Mouse (Mus musculus) C2C12 (cell line): Measurements from ENCODE around the gene Gucd1. TPM values are rescaled to one million over a fixed set of nuclear protein-coding genes. Genes with fewer than 3 reads are reported as not detected.

Experiments
- H3K27me3 ChIP-seq: one replicate; pipeline ENCODE4 v1.6.1; 2011; ENCODE audit not compliant: control insufficient read depth, insufficient read depth, insufficient read length
- H3K36me3 ChIP-seq: one replicate; pipeline ENCODE4 v1.6.1; 2011; ENCODE audit not compliant: control insufficient read depth, insufficient read depth
- H3K4me3 ChIP-seq: one replicate; pipeline ENCODE4 v1.5.1; 2011; ENCODE audit warnings: mild to moderate bottlenecking, control low read depth; ENCODE audit not compliant: poor library complexity, insufficient read depth, severe bottlenecking
- H3K79me2 ChIP-seq: one replicate; pipeline ENCODE4 v1.6.1; 2011; ENCODE audit not compliant: control insufficient read depth, insufficient read depth
- H3K79me3 ChIP-seq: one replicate; pipeline ENCODE4 v1.6.1; 2011; ENCODE audit warnings: low read depth, control low read depth
- H3ac ChIP-seq: one replicate; pipeline ENCODE3; 2011; ENCODE audit warnings: low read depth; ENCODE audit not compliant: control insufficient read depth, insufficient read length
- CEBPB ChIP-seq: IDR thresholded peaks from one replicate; pipeline ENCODE4 v1.6.1; 2011; ENCODE audit warnings: low read depth, mild to moderate bottlenecking, control low read depth, moderate library complexity
- CTCF ChIP-seq: IDR thresholded peaks from one replicate; pipeline ENCODE4 v1.5.1; 2011; ENCODE audit not compliant: control insufficient read depth, insufficient read depth, insufficient read length
- FOSL1 ChIP-seq: IDR thresholded peaks from one replicate; pipeline ENCODE4 v1.8.0; 2011; ENCODE audit warnings: mild to moderate bottlenecking, low read length; ENCODE audit not compliant: poor library complexity, insufficient read depth, severe bottlenecking
- MAX ChIP-seq: IDR thresholded peaks from one replicate; pipeline ENCODE4 v1.6.1; 2011; ENCODE audit warnings: mild to moderate bottlenecking, control low read depth
- MYOD1 ChIP-seq: IDR thresholded peaks from one replicate; pipeline ENCODE4 v1.6.1; 2011; ENCODE audit warnings: low read depth; ENCODE audit not compliant: control insufficient read depth, insufficient read length
- MYOG ChIP-seq: IDR thresholded peaks from one replicate; pipeline ENCODE4 v1.6.1; 2011; ENCODE audit not compliant: control insufficient read depth, insufficient read length; ENCODE audit errors: extremely low read depth
- USF1 ChIP-seq: IDR thresholded peaks from one replicate; pipeline ENCODE4 v1.6.1; 2011; ENCODE audit warnings: low read depth, mild to moderate bottlenecking, control low read depth, moderate library complexity
- polyA plus RNA-seq: library from polyadenylated mRNA; unstranded; fragments of >200 nt; fragmentation: generic; extraction: Trizol; gene quantifications from one replicate; pipeline ENCODE4 v1.2.1, GENCODE M21; 2012; ENCODE audit warnings: missing spikeins

Gene Gucd1
- polyA plus RNA-seq, 1 experiment: 15.7 TPM

GRCm38 (mm10) chr10:75495921-75496320 lies 21.9 kb downstream of the Gucd1 start:
- no peaks in the 10 kb centered on the region for H3K27me3 ChIP-seq
- H3ac ChIP-seq: no peak overlapping the region
- no peak overlapping the region for H3K4me3 ChIP-seq
- H3K79me3 ChIP-seq: no peaks in the 10 kb centered on the region
- H3K79me2 ChIP-seq: no peaks in the 10 kb centered on the region
- TF ChIP-seq FOSL1 (no peak), MYOG (no peak), USF1 (no peak), CEBPB (no peak), MYOD1 (no peak), MAX (no peak), CTCF (no peak)
- H3K36me3 ChIP-seq: no peaks in the 10 kb centered on the region

DNA sequence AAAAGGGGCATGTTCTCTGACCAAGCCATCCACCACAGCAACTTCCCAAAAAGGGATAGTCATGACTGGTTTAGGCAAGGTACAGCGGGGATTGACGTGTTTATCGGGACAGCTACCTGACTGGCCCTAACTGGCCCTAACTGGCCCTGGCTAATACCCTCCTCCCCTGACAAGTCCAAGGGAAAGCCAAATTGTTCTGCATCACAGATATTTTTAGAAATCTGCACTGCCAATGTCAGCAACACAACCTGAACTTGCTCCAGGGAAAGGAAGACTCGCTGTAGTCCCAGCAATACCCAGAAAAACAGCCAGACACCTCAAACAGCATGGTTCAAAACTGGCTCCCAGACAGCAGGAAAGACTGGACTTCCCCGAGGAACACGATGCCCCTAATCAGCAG lies 22.5 kb downstream of the Gucd1 start:
- Histone ChIP-seq H3K79me2 (no peaks in the 10 kb centered on the region), H3K36me3 (no peaks in the 10 kb centered on the region), H3K27me3 (no peaks in the 10 kb centered on the region), H3ac (no peak overlapping the region), H3K4me3 (no peak overlapping the region), H3K79me3 (no peaks in the 10 kb centered on the region)
- no peak for TF ChIP-seq USF1
- TF ChIP-seq MYOD1: no peak
- no peak for TF ChIP-seq CTCF
- TF ChIP-seq FOSL1: no peak
- TF ChIP-seq CEBPB: no peak
- no peak for TF ChIP-seq MAX
- no peak for TF ChIP-seq MYOG

DNA sequence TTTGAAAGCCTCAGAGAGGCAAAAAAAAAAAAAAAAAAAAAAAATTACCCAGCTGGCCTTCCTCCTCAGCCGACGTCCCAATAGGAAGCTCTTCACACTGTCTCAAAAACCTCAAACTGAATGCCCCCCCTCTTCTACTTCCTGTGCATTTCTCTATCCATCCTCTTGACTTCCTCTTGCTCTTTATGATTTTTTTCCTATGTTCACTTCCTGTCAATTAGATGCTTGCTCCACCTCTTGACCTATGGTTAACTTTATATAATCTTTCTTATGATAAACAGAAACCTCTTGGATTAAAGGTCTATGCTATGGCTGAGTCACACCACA lies 25.9 kb downstream of the Gucd1 start:
- Histone ChIP-seq H3K27me3 (no peaks in the 10 kb centered on the region), H3K79me3 (no peaks in the 10 kb centered on the region), H3K79me2 (no peaks in the 10 kb centered on the region), H3ac (no peak overlapping the region), H3K4me3 (no peak overlapping the region), H3K36me3 (no peaks in the 10 kb centered on the region)
- TF ChIP-seq MYOG (no peak), CEBPB (no peak), MYOD1 (no peak), USF1 (no peak), CTCF (no peak), MAX (no peak), FOSL1 (no peak)

- no peak overlapping the region for H3ac ChIP-seq
- no peaks in the 10 kb centered on the region for H3K79me3 ChIP-seq
- H3K27me3 ChIP-seq: no peaks in the 10 kb centered on the region
- H3K36me3 ChIP-seq: no peaks in the 10 kb centered on the region
- H3K4me3 ChIP-seq: no peak overlapping the region
- TF ChIP-seq MYOD1: no peak
- no peak for TF ChIP-seq FOSL1
- no peak for TF ChIP-seq CTCF
- TF ChIP-seq USF1: no peak
- TF ChIP-seq MAX: no peak
- no peak for TF ChIP-seq MYOG
- TF ChIP-seq CEBPB: no peak
- no peaks in the 10 kb centered on the region for H3K79me2 ChIP-seq
Observed at GRCm38 (mm10) chr10:75491234-75491935, 26.4 kb downstream of the Gucd1 start.

DNA sequence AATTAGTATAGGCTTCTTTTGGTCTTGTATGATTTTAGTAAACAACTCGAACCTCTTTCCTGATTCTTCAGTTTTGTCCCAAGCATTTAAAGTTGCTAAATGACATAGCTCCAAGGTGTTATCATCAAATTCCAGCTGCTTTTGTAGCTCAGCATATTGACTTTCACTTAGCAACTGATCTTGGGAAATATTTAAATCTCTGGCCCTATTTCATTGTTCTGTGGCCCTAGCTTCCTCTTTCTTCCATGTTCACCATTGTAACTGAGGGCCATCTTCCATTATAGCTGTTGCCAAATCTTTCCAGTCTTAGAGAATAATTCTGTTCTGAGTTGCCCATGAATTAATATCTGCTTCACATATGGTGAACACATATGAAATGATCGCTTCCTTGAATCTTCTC lies 27.0 kb downstream of the Gucd1 start:
- no peaks in the 10 kb centered on the region for H3K79me3 ChIP-seq
- H3K79me2 ChIP-seq: no peaks in the 10 kb centered on the region
- no peak overlapping the region for H3K4me3 ChIP-seq
- H3K36me3 ChIP-seq: no peaks in the 10 kb centered on the region
- no peak overlapping the region for H3ac ChIP-seq
- TF ChIP-seq USF1 (no peak), CEBPB (no peak), MAX (no peak), MYOG (no peak), FOSL1 (no peak), MYOD1 (no peak), CTCF (no peak)
- H3K27me3 ChIP-seq: no peaks in the 10 kb centered on the region

DNA sequence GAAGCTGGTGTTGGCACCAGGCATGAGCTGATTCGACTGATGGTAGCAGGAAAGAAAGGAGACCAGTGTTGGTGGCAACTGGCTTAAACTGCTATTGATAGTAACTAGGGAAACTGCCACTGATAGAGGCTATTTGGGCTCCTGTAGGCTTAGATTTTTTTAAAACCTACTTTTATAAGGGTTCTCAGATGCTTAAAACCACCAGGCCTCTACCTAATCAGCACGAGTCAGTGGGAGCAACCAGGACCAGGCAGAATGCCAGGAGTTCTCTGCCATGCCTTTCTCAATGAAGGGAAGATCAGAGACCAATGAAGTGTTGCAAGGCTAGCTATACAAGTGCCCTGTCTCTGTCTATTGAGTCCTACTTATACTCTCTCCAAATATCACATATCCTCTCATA lies 28.2 kb downstream of the Gucd1 start:
- no peak for TF ChIP-seq MYOG
- TF ChIP-seq CTCF: no peak
- no peak for TF ChIP-seq USF1
- no peak for TF ChIP-seq CEBPB
- no peak for TF ChIP-seq MAX
- no peak for TF ChIP-seq MYOD1
- TF ChIP-seq FOSL1: no peak
- Histone ChIP-seq H3K27me3 (no peaks in the 10 kb centered on the region), H3ac (no peak overlapping the region), H3K79me3 (no peaks in the 10 kb centered on the region), H3K79me2 (no peaks in the 10 kb centered on the region), H3K4me3 (no peak overlapping the region), H3K36me3 (no peaks in the 10 kb centered on the region)

DNA sequence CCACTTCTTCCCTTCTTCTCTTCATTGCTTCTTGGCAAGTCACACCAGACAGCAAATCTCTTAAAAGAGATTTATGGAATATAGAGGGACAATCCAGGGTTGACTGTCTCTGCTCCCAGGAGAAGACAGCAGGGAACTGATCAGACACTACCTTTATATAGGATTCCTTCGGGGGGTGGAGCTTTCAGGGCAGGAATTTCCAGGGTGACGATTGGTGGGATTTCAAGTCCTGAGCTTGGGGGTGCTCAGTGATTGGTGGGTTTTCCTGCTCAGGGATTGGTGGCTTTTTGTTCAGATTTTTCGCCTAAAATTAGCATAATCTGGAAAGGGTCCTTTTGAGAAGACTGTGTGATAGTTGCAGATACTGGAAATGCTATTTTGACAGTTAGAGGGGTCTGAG lies 30.6 kb downstream of the Gucd1 start:
- no peaks in the 10 kb centered on the region for H3K36me3 ChIP-seq
- H3ac ChIP-seq: no peak overlapping the region
- H3K79me2 ChIP-seq: no peaks in the 10 kb centered on the region
- no peaks in the 10 kb centered on the region for H3K79me3 ChIP-seq
- no peak overlapping the region for H3K4me3 ChIP-seq
- TF ChIP-seq FOSL1 (no peak), MYOD1 (no peak), MYOG (no peak), CTCF (no peak), CEBPB (no peak), MAX (no peak)
- no peaks in the 10 kb centered on the region for H3K27me3 ChIP-seq
